Mouse (Mus musculus) lung, postnatal 25 days (tissue): ENCODE measurements at regions not wholly inside any gene's neighbourhood (a gene's known extent, or its start where the extent isn't known, plus 50 kb on each side); places are given as distances from the start of the nearest gene placed in this dataset.

Source experiments
- DNase-seq: peaks from one replicate; pipeline ENCODE4 v3.0.0; 2022; ENCODE audit warnings: low spot score

- peak; percentile 15 for DNase-seq
Observed at GRCm38 (mm10) chr16:49965528-49966250, 165.4 kb downstream of the Cd47 start.

- no peak for DNase-seq
Observed at GRCm38 (mm10) chr16:49966251-49966588, 165.9 kb downstream of the Cd47 start.

GRCm38 (mm10) chr16:49967110-49967509 is 166.8 kb downstream of the Cd47 start:
- no peak for DNase-seq

GRCm38 (mm10) chr16:49968291-49968870 is 168.0 kb downstream of the Cd47 start:
- peak; percentile 36 for DNase-seq

- DNase-seq: no peak
Observed at GRCm38 (mm10) chr16:49969035-49969434, 168.7 kb downstream of the Cd47 start.

- no peak for DNase-seq
Observed at GRCm38 (mm10) chr16:49969693-49970296, 169.5 kb downstream of the Cd47 start.

- peak; percentile 41 for DNase-seq
Observed at GRCm38 (mm10) chr16:49970297-49970804, 170.0 kb downstream of the Cd47 start.

- no peak for DNase-seq
Observed at GRCm38 (mm10) chr16:49971141-49971555, 170.8 kb downstream of the Cd47 start.

GRCm38 (mm10) chr16:49977276-49977675 is 176.9 kb downstream of the Cd47 start:
- no peak for DNase-seq

- DNase-seq: no peak
Observed at GRCm38 (mm10) chr16:49979426-49979940, 179.2 kb downstream of the Cd47 start.

- DNase-seq: no peak
Observed at GRCm38 (mm10) chr16:49980178-49980646, 179.9 kb downstream of the Cd47 start.

GRCm38 (mm10) chr16:49982180-49982579 is 181.8 kb downstream of the Cd47 start:
- peak; percentile 41 for DNase-seq

GRCm38 (mm10) chr16:49985082-49986076 is 185.0 kb downstream of the Cd47 start:
- no peak for DNase-seq

- no peak for DNase-seq
Observed at GRCm38 (mm10) chr16:49986954-49987353, 186.6 kb downstream of the Cd47 start.

- DNase-seq: peak; percentile 31
Observed at GRCm38 (mm10) chr16:49995822-49996221, 195.5 kb downstream of the Cd47 start.

GRCm38 (mm10) chr16:49996593-49996992 is 196.3 kb downstream of the Cd47 start:
- DNase-seq: no peak

- DNase-seq: peak; percentile 35
Observed at GRCm38 (mm10) chr16:49997040-49997439, 196.7 kb downstream of the Cd47 start.

- no peak for DNase-seq
Observed at GRCm38 (mm10) chr16:50000805-50001204, 200.5 kb downstream of the Cd47 start.

- no peak for DNase-seq
Observed at GRCm38 (mm10) chr16:50001662-50002455, 201.5 kb downstream of the Cd47 start.

GRCm38 (mm10) chr16:50002456-50002788 is 202.1 kb downstream of the Cd47 start:
- DNase-seq: no peak

GRCm38 (mm10) chr16:50009046-50009445 is 208.7 kb downstream of the Cd47 start:
- no peak for DNase-seq
